Mouse (Mus musculus) heart, adult 2 months (tissue): Measurements from ENCODE around the gene Rhobtb3.

Experiments
- CTCF ChIP-seq: fragments of 200-600 bp; IDR thresholded peaks from 2 replicates; pipeline ENCODE4 v1.8.1; 2022; ENCODE audit warnings: antibody characterized with exemption, mild to moderate bottlenecking, moderate library complexity
- EP300 ChIP-seq: fragments of 200-500 bp; IDR thresholded peaks from 2 replicates; pipeline ENCODE4 v1.6.1; 2011; ENCODE audit warnings: low read depth, low read length, control low read depth; ENCODE audit not compliant: insufficient read depth
- POLR2A ChIP-seq: fragments of 200-500 bp; IDR thresholded peaks from 2 replicates; pipeline ENCODE4 v1.6.1; 2011; ENCODE audit warnings: mild to moderate bottlenecking, low read depth, low read length, control low read depth; ENCODE audit not compliant: insufficient read depth

DNA sequence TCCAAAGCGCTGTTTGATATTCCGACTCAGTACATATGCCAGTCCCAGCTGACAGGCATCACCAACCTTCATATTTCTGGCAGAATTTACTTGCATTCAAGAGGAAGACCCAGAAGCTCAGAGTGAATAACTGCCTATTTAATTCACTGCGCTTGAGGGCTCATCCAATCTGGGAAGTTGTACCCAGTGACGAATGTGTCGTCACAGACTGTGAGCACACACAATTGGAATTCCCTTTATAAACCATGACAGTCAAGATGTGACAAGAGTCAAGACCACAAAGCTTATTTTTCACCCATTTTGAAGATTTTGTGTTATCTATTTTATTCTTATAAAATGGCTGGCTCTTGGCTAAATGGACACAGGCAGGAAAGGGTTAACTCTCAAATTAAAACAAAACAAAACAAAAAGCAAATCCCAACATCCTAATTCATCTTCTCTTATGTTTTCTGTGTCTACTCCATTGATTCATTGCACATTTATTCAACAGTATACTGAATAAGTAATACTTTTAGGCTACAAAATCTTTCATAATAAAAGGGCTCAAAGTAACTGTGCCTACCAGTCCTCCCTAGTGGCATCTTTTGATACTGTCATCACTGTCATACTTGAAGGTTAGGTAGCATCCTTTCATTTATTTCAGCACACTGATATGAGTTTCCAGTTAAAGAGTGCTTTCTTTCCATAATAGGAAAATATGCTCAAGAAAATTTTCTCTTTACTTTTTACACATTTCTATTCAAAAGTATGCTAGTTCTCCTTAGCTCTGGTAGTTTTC is 2.0 kb downstream of the Rhobtb3 start:
- no peak for TF ChIP-seq CTCF
- TF ChIP-seq EP300 = no peak
- no peak for TF ChIP-seq POLR2A
